Mouse (Mus musculus) urinary bladder, adult 18-20 months (tissue): Measurements from ENCODE around the gene Gm43191.
"Not testable (repeated sequence)": the region's sequence is repeated elsewhere in the genome, so short reads cannot be mapped to it uniquely, and the experiment has no call there.

ENCODE experiments used
- DNase-seq, 2 experiments: peaks; one replicate each; pipeline ENCODE4 v3.0.0; 2022; ENCODE audit warnings: low spot score in 2 of 2, mixed read lengths in 2 of 2

Gene Gm43191

DNA sequence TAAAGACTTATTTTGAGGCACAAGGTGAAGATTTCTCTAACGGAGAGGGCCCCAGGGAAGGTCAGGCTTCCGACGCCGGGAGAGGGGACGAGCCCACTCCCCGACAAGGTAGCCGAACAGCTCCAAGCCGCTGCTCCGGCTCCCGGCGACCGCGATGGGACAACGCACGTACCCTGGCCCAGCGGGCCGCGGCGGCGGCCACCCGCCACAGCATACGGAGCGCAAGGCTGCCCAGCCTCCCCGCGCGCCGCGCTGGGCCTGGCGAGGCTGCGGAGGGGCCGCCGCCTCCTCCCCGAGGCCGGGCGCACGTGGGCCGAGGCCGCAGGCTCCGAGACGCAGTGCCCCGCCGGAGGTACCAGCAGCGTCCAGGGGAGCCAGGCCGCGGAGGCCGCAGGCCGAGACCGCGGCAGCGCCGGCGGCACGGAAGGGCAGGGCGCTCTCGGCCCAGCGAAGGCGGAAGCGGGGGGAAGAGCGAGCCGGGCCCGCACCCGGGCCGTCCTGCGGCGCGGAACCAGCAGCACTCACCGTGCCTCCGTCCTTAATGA is 19.1 kb downstream of the Gm43191 start:
- DNase-seq, result no peak

- DNase-seq, result no peak
Observed at GRCm38 (mm10) chr3:116661288-116661869, 19.7 kb downstream of the Gm43191 start.

DNA sequence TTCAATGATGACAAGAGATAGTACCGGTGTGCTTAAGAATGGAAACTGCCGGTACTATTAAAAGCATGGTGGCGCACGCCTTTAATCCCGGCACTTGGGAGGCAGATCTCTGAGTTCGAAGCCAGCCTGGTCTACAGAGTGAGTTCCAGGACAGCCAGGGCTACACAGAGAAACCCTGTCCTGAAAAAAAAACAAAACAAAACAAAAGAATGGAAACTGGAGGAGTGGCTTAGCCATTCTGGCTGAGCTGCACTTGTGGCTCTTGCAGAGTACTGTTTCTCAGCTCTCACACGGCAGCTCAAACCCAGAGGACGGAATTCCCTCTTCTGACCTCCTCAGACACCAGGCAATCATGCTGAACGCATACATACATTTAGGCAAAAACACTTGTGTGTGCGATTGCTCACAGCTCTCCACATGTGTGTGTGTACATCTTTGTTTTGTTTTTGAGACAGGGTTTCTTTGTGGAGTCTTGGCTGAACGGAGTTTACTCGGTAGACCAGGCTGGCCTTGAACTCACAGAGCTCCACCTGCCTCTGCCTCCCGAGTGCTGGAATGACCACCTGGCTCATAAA is 21.1 kb downstream of the Gm43191 start:
- DNase-seq, result no peak

DNA sequence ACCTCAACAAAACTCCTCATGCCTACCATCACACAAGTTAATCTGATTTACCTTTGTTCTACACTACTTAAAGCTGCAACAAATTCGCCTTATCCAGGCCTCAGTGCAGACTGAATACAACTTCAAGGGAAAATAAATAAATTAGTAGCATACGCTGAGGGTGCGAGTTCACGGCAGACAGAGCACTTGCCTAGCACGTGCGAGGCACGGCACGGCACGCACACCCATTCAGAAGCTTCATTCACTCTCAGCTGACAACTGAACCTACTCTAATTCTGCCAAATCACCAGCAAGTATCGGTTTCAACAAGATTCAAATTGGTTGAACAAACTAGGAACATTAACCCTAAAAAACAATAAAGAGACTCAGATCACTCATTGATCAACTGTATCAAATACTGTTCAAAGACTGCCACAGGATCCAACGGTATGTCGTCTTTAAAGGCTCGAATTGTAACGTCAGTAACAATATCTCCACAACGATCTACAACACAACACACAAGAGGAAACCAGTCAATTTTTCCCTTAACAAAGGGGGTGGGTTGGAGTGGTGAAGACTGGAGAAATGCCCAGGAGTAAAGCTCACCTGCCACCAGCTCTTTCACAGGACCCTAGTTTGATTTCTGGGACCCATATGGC is 22.0 kb downstream of the Gm43191 start:
- DNase-seq, result no peak

DNA sequence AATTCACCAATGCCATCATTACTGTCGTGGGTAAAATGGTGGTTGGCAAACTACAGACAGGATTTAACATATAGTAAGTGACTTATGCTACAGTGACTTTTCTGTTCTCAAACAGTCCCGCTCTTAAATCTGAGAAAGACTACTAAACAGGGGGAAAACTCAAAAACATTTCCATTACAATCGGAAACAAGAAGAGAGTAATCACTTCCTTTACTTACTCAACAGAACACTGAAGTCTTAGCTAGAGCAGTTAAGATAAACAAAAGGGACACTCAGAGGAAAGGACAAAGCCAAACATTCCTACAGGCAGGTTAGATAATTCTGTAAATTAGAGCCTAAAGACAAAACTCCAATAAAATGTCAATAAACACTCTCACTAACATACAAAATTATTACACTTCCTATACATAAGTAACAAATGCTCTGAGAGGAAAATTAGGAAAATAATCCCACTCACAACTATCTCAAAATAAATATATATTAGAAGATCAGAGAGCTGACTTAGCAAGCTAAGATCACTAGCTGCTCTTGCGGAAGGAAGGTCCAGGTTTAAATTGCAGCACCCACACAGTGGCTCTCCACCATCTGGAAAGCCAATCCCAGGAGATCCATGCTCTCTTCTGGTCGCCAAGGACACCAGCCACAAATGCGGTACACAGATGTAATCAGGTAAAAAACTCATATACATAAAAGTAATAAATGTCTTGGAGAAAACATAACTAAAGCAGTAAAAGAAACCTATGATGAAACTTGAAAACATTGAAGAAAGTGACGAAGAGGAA is 24.7 kb downstream of the Gm43191 start:
- DNase-seq, result no peak

GRCm38 (mm10) chr3:116654051-116654450 is 27.0 kb downstream of the Gm43191 start:
- not testable (repeated sequence) for DNase-seq

- DNase-seq, result no peak
Observed at GRCm38 (mm10) chr3:116653278-116653945, 27.6 kb downstream of the Gm43191 start.

- no peak for DNase-seq
Observed at GRCm38 (mm10) chr3:116652033-116652446, 29.0 kb downstream of the Gm43191 start.

DNA sequence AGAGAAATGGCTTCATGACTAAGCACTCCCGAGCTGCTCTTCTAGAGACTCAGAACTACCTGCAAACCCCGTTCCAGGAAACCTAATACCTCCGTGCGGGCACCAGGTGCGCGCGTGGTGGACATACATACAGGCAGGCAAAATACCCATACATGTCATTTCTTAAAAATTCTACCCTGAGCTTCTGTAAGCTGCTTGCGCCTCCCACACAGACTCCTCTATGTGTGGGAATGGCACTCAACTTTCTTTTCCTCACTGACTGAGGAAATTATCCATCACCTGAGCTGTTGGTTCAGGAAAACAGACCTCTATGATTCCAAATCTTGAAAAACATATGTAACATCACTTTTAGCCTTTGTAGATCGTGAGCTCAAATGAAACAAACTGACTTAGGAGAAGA is 30.4 kb downstream of the Gm43191 start:
- DNase-seq, result no peak

DNA sequence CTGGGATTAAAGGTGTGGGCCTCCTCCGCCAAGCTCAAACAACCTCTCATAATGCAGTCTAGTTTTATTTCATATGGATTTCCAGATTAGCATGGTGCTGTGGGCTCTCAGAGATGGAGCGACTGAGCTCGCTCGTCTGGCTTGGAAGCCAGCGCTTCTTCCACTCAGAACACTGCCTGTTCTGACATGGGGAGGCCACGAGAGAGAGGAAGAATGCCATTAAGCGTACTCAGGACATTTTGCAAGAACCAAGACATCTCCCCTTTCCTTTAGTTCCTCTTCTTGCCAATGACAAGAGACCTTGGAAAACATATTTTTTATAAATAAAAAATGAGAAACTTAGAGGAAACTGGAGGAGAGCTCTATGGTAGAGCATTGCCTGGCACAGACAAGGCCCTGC is 32.3 kb downstream of the Gm43191 start:
- DNase-seq, result no peak

DNA sequence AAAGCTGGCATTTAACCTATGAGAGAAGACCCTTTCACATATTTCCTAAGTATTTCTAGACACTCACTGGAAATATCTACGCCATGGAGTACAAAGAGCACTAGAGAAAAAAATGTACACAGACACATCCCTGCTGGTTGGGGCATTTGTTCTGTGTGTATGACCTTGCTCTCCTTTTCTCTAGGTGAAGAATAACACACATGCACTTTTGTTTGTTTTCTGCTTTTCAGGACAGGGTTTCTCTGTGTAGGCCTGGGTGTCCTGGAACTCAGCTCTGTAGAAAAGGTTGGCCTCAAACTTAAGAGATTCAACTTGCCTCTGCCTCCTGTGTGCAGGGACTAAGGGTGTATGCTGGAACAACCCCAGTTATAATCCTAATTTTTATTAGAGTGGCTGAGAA is 34.7 kb downstream of the Gm43191 start:
- DNase-seq, result no peak

- DNase-seq, result no peak
Observed at GRCm38 (mm10) chr3:116642373-116642772, 38.7 kb downstream of the Gm43191 start.

DNA sequence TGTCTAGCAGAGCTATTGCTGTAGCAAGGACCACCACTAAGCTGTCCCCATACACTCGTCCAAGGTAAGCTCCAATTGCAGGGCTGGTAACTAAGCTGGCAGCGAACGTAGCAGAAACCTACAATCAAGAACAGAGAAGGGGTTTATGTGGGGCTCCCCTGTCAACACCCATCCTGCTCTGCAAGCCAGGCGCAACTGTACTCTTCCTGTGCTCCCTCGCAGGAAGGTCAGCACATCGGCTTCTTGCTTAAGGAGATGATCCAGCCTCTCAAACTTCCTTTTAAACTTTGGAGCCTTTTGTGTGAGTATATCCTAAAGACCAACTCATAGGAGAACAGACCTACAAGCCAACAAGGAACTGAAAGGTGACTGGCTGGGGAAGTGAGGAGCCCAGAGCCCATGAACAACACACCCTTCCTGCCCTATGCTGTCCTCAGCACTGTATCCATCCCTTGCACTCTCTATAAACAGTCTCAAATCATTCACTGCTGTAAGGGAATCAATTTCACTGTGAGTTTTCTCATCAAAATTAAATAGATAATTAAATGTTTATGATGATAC is 39.2 kb downstream of the Gm43191 start:
- DNase-seq, result no peak

- no peak for DNase-seq
Observed at GRCm38 (mm10) chr3:116640024-116640423, 41.0 kb downstream of the Gm43191 start.

DNA sequence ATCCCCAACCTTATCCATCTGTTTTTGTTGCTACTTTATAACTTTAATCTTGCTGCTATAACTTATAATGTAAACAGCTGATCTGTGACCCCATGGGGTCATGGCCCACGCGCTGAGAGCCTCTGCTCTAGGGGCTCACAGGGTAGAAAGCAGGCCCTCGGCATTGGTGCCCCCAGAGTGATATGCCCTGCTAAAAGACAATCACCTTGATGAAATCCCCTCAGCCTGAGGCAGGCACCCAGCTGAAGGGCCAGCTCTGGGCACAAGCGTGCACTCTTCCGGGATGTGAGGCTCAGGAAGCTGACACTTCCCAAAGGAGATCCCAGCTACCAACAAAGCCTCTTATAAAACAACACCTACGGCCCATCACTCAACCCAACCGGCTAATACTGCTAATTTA is 42.5 kb downstream of the Gm43191 start:
- DNase-seq, result no peak

- no peak for DNase-seq
Observed at GRCm38 (mm10) chr3:116637693-116638476, 43.2 kb downstream of the Gm43191 start.

DNA sequence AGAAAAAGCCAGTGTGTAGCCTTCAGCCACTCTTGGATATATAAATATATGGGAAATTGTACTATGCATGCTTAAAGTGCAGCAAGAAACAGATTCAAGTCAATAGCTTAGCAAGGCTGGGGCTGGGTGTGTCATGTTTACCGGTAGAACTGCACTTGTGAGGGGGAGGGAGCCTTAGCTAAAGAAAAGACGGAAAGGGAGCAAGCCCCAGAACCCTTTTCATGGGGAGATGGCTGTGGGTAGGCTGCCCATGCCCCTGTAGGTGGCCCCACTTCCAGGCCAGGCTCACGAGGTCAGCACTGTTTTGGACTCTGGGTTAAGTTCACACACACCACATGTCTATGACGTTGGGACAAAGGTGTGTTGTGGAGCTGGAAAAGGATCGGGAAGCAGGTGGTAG is 45.3 kb downstream of the Gm43191 start:
- DNase-seq, result no peak

DNA sequence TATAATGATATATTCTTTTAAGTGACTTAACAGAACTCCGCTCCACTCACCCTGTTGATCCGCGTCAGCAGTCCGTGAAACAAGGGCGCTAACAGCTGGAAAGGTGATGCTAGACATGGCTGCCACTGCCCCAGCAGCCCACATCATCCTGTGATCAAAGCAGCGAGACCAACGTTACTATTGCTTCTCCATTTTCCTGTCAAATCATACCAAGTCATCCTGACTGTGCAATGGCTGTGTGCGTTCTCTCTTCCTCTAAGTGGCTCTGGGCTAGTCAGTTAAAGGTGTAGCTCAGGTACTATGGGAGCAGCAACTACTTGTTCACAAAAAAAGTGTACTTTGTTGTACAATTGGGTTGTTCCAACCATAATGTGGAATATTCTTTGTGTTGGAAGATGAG is 46.2 kb downstream of the Gm43191 start:
- DNase-seq, result no peak

DNA sequence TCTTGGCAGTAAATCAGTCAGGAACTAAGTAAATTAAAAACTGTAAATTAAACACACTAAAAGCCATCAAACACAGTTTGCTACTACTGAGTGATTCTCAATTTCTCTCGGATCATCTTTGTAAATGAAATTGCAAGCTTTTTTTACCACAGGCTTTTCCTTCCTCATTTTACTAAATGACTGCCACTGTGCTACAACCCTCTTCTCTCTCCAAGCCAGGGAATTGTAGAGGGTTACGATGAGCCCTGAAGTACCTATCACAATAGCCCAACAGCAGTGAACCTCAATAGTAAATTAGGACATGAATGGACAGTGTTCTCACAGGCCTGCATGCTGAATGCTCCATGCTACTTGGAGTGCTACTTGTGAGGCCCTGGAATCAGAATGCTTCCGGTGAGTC is 47.0 kb downstream of the Gm43191 start:
- DNase-seq, result no peak

GRCm38 (mm10) chr3:116632971-116633370 is 48.1 kb downstream of the Gm43191 start:
- DNase-seq, result no peak

DNA sequence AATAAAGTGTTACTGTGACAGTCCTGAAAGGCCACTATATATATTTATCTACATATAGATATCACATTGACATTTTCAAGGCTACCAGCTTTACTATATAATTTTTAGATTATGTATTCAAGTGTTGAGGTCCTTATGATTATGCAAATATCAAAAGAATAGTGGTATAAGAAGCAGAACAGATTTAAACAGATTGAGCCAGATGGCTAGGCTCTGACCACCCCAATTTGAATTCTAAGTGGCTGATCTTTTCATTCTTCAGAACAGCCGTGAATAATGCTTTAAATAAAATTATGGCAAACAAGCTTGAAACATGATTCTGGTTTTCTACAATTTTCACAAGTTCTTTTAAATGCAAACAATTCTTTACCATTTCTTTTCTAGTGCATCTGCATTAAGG is 49.6 kb downstream of the Gm43191 start:
- DNase-seq, result no peak
